Mouse (Mus musculus) kidney, embryonic 16.5 days (tissue): ENCODE results near the gene Slfn8. TPM values are rescaled to one million over a fixed set of nuclear protein-coding genes. Genes with fewer than 3 reads are reported as not detected.

Experiments
- ATAC-seq: fragments of 200-750 bp; cut with Nextera tagmentation; 2 replicates; pipeline ENCODE4 v1.8.0; 2017; ENCODE audit warnings: moderate TSS enrichment; ENCODE audit not compliant: low FRiP score, low TSS enrichment
- H3K27ac ChIP-seq: fragments of 300-500 bp; sonication (generic); 2 replicates; pipeline ENCODE4 v1.5.1; 2014; ENCODE audit warnings: low read length
- H3K27me3 ChIP-seq: fragments of 300-500 bp; sonication (generic); 2 replicates; pipeline ENCODE4 v1.6.1; 2014; ENCODE audit warnings: low read length, control low read depth, mixed read lengths; ENCODE audit not compliant: insufficient read depth
- H3K36me3 ChIP-seq: fragments of 300-500 bp; sonication (generic); 2 replicates; pipeline ENCODE4 v1.6.1; 2014; ENCODE audit warnings: low read length, control low read depth, mixed read lengths; ENCODE audit not compliant: insufficient read depth
- H3K4me1 ChIP-seq: fragments of 300-500 bp; sonication (generic); 2 replicates; pipeline ENCODE4 v1.6.1; 2014; ENCODE audit warnings: low read length, control low read depth, mixed read lengths; ENCODE audit not compliant: insufficient read depth
- H3K4me2 ChIP-seq: fragments of 300-500 bp; sonication (generic); replicated peaks from 2 replicates; pipeline ENCODE4 v1.6.1; 2014; ENCODE audit warnings: low read depth, low read length
- H3K4me3 ChIP-seq: fragments of 300-500 bp; sonication (generic); 2 replicates; pipeline ENCODE4 v1.5.1; 2014; ENCODE audit warnings: mild to moderate bottlenecking, low read length
- H3K9ac ChIP-seq: fragments of 300-500 bp; sonication (generic); replicated peaks from 2 replicates; pipeline ENCODE4 v1.6.1; 2014; ENCODE audit warnings: low read length
- H3K9me3 ChIP-seq: fragments of 300-500 bp; sonication (generic); 2 replicates; pipeline ENCODE4 v1.6.1; 2016; ENCODE audit warnings: low read length, control low read depth
- WGBS: fragments of 180-500 bp; shearing (Covaris S2); extraction: QIAGEN DNeasy Blood & Tissue Kit; methylation state at CpG from one replicate; pipeline ENCODE4 v1.1.7; 2014; 5-methylcytosine and 5-hydroxymethylcytosine counted together
- microRNA-seq: library from miRNA; unstranded; fragments of <30 nt; microRNA quantifications from one replicate; pipeline ENCODE4, GENCODE M21; 2016
- polyA plus RNA-seq: library from polyadenylated mRNA; unstranded; fragments of >200 nt; fragmentation: Nextera tagmentation; extraction: Ambion mirVana; gene quantifications from 2 replicates; pipeline ENCODE4 v1.2.1, GENCODE M21; 2015

Slfn8 gene
- polyA plus RNA-seq, 1 experiment from 2014 or later = 0.61 TPM

- H3K27ac ChIP-seq = no peak overlapping the region
- peak overlapping the region; percentile 46 for H3K9ac ChIP-seq
- H3K4me1 ChIP-seq = peaks cover 5% of the 10 kb centered on the region; the same call in 1 of the 2 replicates
- peak overlapping the region; percentile 51 for H3K4me2 ChIP-seq
- peak overlapping the region; percentile 24 for H3K4me3 ChIP-seq
- no peaks in the 10 kb centered on the region for H3K27me3 ChIP-seq
- no peak for ATAC-seq
- no peaks in the 10 kb centered on the region for H3K36me3 ChIP-seq
- no peaks in the 10 kb centered on the region for H3K9me3 ChIP-seq
- 8% methylated on average over 31 of the region's 31 CpGs for WGBS
Measured at GRCm38 (mm10) chr11:82970712-82971589, 49.7 kb downstream of the Slfn8 start.

DNA sequence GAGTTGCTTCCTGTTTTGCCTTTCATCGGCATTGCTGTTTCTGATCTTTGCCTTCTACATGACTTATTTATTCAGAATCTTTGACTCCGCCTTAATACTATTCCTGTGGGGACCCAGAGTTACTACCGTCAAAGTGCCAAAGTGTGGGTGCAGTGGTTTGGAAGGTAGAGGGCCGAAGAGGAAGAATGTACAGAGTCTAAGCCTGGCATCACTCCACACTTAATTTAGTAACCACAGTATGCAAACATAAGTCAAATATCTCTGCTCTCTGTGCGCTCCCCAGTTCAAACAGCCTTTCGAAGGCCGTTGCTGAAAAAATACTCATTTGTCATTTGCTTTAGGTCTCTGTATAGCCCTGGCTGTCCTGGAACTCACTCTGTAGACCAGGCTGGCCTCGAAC is 58.4 kb downstream of the Slfn8 start:
- no peak overlapping the region for H3K9ac ChIP-seq
- ATAC-seq = no peak
- H3K9me3 ChIP-seq = no peaks in the 10 kb centered on the region
- H3K36me3 ChIP-seq = no peaks in the 10 kb centered on the region
- H3K4me1 ChIP-seq = no peaks in the 10 kb centered on the region
- WGBS = 79% methylated on average over 8 of the region's 8 CpGs
- H3K27ac ChIP-seq = no peak overlapping the region
- H3K4me2 ChIP-seq = no peak overlapping the region
- H3K27me3 ChIP-seq = no peaks in the 10 kb centered on the region
- no peak overlapping the region for H3K4me3 ChIP-seq

GRCm38 (mm10) chr11:82961743-82962142 is 58.9 kb downstream of the Slfn8 start:
- no peak for ATAC-seq
- no peaks in the 10 kb centered on the region for H3K9me3 ChIP-seq
- no peak overlapping the region for H3K27ac ChIP-seq
- H3K9ac ChIP-seq = no peak overlapping the region
- no peak overlapping the region for H3K4me3 ChIP-seq
- no peaks in the 10 kb centered on the region for H3K27me3 ChIP-seq
- H3K4me1 ChIP-seq = no peaks in the 10 kb centered on the region
- WGBS = 64% methylated on average over 2 of the region's 2 CpGs
- H3K4me2 ChIP-seq = no peak overlapping the region
- H3K36me3 ChIP-seq = no peaks in the 10 kb centered on the region

GRCm38 (mm10) chr11:82959613-82960012 is 61.0 kb downstream of the Slfn8 start:
- Histone ChIP-seq H3K27me3 (0 out of 2 replicates have a peak, but pooled peaks cover under 1% of the 10 kb centered on the region), H3K9me3 (no peaks in the 10 kb centered on the region), H3K4me3 (no peak overlapping the region), H3K36me3 (no peaks in the 10 kb centered on the region), H3K27ac (no peak overlapping the region), H3K4me2 (no peak overlapping the region), H3K4me1 (no peaks in the 10 kb centered on the region), H3K9ac (no peak overlapping the region)
- ATAC-seq = no peak
- 20% methylated on average over 4 of the region's 4 CpGs for WGBS

DNA sequence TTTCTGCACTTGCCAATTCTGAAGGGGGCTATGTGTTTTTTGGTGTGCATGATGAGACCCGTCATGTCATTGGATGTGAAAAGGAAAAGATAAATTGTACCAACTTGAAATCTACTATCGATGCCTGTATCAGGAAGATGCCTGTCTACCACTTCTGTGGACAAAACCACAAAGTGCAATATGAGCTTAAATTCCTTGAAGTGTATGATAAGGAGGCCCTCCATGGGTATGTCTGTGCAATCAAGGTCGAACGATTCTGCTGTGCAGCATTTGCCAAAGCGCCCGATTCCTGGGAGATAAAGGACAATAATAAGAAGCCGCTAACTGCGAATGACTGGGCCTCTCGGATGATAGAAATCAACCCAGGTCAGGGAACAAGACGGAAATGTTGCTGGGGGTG is 63.7 kb downstream of the Slfn8 start:
- Histone ChIP-seq H3K4me3 (no peak overlapping the region), H3K9ac (no peak overlapping the region), H3K4me2 (no peak overlapping the region), H3K4me1 (peaks cover 3% of the 10 kb centered on the region; the same call in 1 of the 2 replicates), H3K9me3 (no peaks in the 10 kb centered on the region), H3K36me3 (no peaks in the 10 kb centered on the region), H3K27me3 (peaks cover 20% of the 10 kb centered on the region), H3K27ac (no peak overlapping the region)
- WGBS = 72% methylated on average over 10 of the region's 10 CpGs
- no peak for ATAC-seq

DNA sequence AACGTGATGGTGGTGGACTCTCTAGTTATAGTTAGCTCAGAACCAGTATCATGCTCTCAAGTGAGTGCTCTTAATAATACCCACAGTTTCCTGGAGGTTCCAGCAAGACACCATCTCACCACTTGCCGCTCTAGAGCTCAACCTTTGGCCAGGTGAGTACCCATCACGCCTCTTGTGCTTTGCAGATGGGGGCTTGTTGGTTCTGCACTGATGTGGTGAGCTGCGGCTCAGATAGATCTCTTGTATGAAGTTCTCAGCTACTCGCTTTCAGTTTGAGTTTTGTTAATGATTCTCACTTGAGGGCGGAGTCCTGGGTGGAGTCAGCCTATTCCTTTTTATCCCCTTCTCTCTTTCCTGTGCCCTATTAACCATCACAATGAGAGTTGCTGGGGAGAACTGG is 66.0 kb downstream of the Slfn8 start:
- H3K4me3 ChIP-seq = no peak overlapping the region
- ATAC-seq = no peak
- peaks cover 16% of the 10 kb centered on the region for H3K4me1 ChIP-seq
- H3K27me3 ChIP-seq = peaks cover 25% of the 10 kb centered on the region
- no peaks in the 10 kb centered on the region for H3K36me3 ChIP-seq
- H3K9ac ChIP-seq = no peak overlapping the region
- H3K4me2 ChIP-seq = no peak overlapping the region
- 80% methylated on average over 6 of the region's 6 CpGs for WGBS
- no peak overlapping the region for H3K27ac ChIP-seq
- H3K9me3 ChIP-seq = no peaks in the 10 kb centered on the region

DNA sequence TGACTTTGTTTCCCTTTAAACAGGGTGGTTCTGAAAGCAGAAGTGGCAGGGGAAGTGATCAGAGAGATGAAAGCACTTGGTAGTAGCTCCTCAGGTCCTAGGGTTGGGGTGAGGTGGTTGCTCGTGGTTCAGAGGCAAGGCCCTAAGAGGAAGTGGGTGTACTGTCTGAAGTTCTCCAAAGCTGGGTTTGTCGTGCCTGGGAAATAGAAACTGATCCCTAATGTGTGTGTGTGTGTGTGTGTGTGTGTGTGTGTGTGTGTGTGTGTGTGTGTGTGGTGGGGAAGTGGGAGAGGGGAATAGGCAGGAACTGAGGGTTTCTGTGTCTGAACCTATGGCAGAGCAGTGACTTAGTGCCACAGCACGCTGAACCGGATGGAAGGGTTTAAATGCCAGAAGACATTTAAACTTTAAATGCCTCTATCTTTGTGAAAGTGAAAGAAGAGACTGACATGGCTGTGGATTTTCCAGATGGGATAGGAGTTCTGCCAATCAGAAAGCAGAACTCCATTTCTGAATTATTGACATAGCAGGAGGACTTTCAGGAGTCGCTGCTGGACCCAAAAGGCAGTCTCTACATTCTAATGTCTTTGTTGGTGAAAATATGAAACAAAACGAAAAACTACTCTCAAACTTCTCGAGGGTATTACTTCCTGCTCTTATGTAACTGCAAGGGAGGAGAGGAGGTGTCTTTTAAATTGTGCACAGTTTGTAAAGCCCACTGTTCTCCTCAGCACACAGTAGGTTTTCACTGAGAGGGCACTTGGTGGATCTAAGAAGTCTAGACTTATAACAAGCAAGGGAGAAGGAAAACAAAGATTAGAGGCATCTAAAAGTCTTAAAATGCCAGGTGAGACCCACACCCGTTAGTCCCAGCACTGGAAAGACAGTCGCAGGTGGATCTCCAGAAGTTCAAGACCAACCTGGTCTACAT is 67.7 kb downstream of the Slfn8 start:
- H3K27me3 ChIP-seq = peaks cover 29% of the 10 kb centered on the region
- no peaks in the 10 kb centered on the region for H3K9me3 ChIP-seq
- H3K4me2 ChIP-seq = peak overlapping the region; percentile 54
- H3K36me3 ChIP-seq = no peaks in the 10 kb centered on the region
- 59% methylated on average over 9 of the region's 9 CpGs for WGBS
- ATAC-seq = no peak
- peaks cover 16% of the 10 kb centered on the region for H3K4me1 ChIP-seq
- H3K27ac ChIP-seq = peak overlapping the region; percentile 16; the same call in 1 of the 2 replicates
- H3K4me3 ChIP-seq = peak overlapping the region; percentile 43
- peak overlapping the region; percentile 53; the same call in 1 of the 2 replicates for H3K9ac ChIP-seq

Small RNAs within 50 kb of the gene (microRNA-seq; reads per million reads assigned to microRNA genes)
- gene Gm27598 (not detected), gene Mir7679 (not detected)

Other genes with a start within 250 kb of the Slfn8 start
- 33.2 and 35.4 TPM in 2 replicates for gene Lig3, start 239.7 kb downstream of the Slfn8 start, polyA plus RNA-seq
- gene Rffl, start 149.6 kb downstream of the Slfn8 start, polyA plus RNA-seq = 23.7 and 25.0 TPM in 2 replicates
- 13.8 and 15.1 TPM in 2 replicates for gene Rad51d, start 130.2 kb downstream of the Slfn8 start, polyA plus RNA-seq
- 0.26 and 0.51 TPM in 2 replicates for gene Fndc8, start 128.7 kb downstream of the Slfn8 start, polyA plus RNA-seq
- 36.1 and 40.5 TPM in 2 replicates for gene Nle1, start 112.4 kb downstream of the Slfn8 start, polyA plus RNA-seq
- 5.1 and 7.3 TPM in 2 replicates for gene Unc45b, start 110.3 kb downstream of the Slfn8 start, polyA plus RNA-seq
- 7.8 and 9.6 TPM in 2 replicates for gene Slfn5, start 69.5 kb downstream of the Slfn8 start, polyA plus RNA-seq
- gene Slfn9, start 29.0 kb downstream of the Slfn8 start, polyA plus RNA-seq = 18.1 and 18.2 TPM in 2 replicates
- 4.1 and 4.7 TPM in 2 replicates for gene Slfn2, start 44.3 kb upstream of the Slfn8 start, polyA plus RNA-seq
- 0.27 TPM in 2 replicates for gene Slfn1, start 96.0 kb upstream of the Slfn8 start, polyA plus RNA-seq
- 0.11 and 0.17 TPM in 2 replicates for gene Slfn4, start 154.4 kb upstream of the Slfn8 start, polyA plus RNA-seq
- 2.7 and 2.8 TPM in 2 replicates for gene Slfn3, start 170.5 kb upstream of the Slfn8 start, polyA plus RNA-seq